Comparison of ENCODE assay signal across 12 mouse cellular contexts in genomic region chrX:15913795-15914500, GRCm38 (mm10).
DNase-seq lines count a peak whose midpoint lies in the region; ATAC-seq and TF ChIP-seq lines count a peak whose summit lies in the region.
"Had no signal": no experiment of that assay in that cellular context is flagged by ENCODE, and none has a peak within 500 bp of the region (broad histone marks: within the 10 kb centered on the region; RNA-seq: fewer than 3 reads in every experiment).

No protein-coding gene starts in this region.

- H3K9ac ChIP-seq in kidney, embryonic 14.5 days (ENCODE audit: low read depth, low read length), result no peak overlapping the region
- no peak overlapping the region for H3K9ac ChIP-seq in kidney, embryonic 16.5 days (replicated peaks; ENCODE audit: low read length)
- H3K9ac ChIP-seq in hindbrain, postnatal 0 days (replicated peaks; ENCODE audit: low read length), result no peak overlapping the region
- H3K9ac ChIP-seq: liver, embryonic 13.5 days had no signal

- H3K36me3 ChIP-seq in kidney, embryonic 14.5 days (ENCODE audit: control insufficient read depth, insufficient read depth, low read length), result no peaks in the 10 kb centered on the region
- H3K36me3 ChIP-seq in kidney, embryonic 16.5 days (ENCODE audit: insufficient read depth, low read length), result no peaks in the 10 kb centered on the region
- no peaks in the 10 kb centered on the region for H3K36me3 ChIP-seq in hindbrain, postnatal 0 days (ENCODE audit: insufficient read depth, low read length)
- H3K36me3 ChIP-seq: liver, embryonic 13.5 days had no signal

- no peaks in the 10 kb centered on the region for H3K9me3 ChIP-seq in kidney, embryonic 14.5 days (ENCODE audit: control insufficient read depth, low read length)
- no peaks in the 10 kb centered on the region for H3K9me3 ChIP-seq in kidney, embryonic 16.5 days (ENCODE audit: low read length)
- H3K9me3 ChIP-seq in hindbrain, postnatal 0 days (ENCODE audit: low read length), result no peaks in the 10 kb centered on the region
- H3K9me3 ChIP-seq: liver, embryonic 13.5 days had no signal

- ATAC-seq in kidney, embryonic 14.5 days (ENCODE audit: low FRiP score, low TSS enrichment), result peak; percentile 57; the same call in 1 of the 2 replicates
- no peak for ATAC-seq in kidney, embryonic 16.5 days (ENCODE audit: low FRiP score, low TSS enrichment)
- peak; percentile 75; the same call in 1 of the 2 replicates for ATAC-seq in hindbrain, postnatal 0 days

- no peaks in the 10 kb centered on the region for H3K4me1 ChIP-seq in kidney, embryonic 14.5 days (ENCODE audit: control insufficient read depth, insufficient read depth, low read length)
- no peaks in the 10 kb centered on the region for H3K4me1 ChIP-seq in kidney, embryonic 16.5 days (ENCODE audit: insufficient read depth, low read length)
- no peaks in the 10 kb centered on the region for H3K4me1 ChIP-seq in hindbrain, postnatal 0 days (ENCODE audit: insufficient read depth, low read length)
- H3K4me1 ChIP-seq: liver, embryonic 13.5 days had no signal

- H3K4me2 ChIP-seq in kidney, embryonic 14.5 days (replicated peaks; ENCODE audit: low read depth, low read length), result no peak overlapping the region
- no peak overlapping the region for H3K4me2 ChIP-seq in kidney, embryonic 16.5 days (replicated peaks; ENCODE audit: low read depth, low read length)
- no peak overlapping the region for H3K4me2 ChIP-seq in hindbrain, postnatal 0 days (ENCODE audit: low read depth, low read length)
- H3K4me2 ChIP-seq: liver, embryonic 13.5 days had no signal

- no peaks in the 10 kb centered on the region for H3K27me3 ChIP-seq in kidney, embryonic 14.5 days (ENCODE audit: control insufficient read depth, insufficient read depth, low read length)
- H3K27me3 ChIP-seq in kidney, embryonic 16.5 days (ENCODE audit: insufficient read depth, low read length), result no peaks in the 10 kb centered on the region
- H3K27me3 ChIP-seq in hindbrain, postnatal 0 days (ENCODE audit: insufficient read depth, low read length), result no peaks in the 10 kb centered on the region
- H3K27me3 ChIP-seq: liver, embryonic 13.5 days had no signal

- WGBS in kidney, embryonic 14.5 days, result 78% methylated on average over 1 of the region's 1 CpGs
- WGBS in kidney, embryonic 16.5 days, result 89% methylated on average over 1 of the region's 1 CpGs
- 54% methylated on average over 1 of the region's 1 CpGs for WGBS in hindbrain, postnatal 0 days

- intact Hi-C loops in left cerebral cortex, postnatal 4 days (cut with DNase I), result no loop called here

- no peak overlapping the region for H3K4me3 ChIP-seq in kidney, embryonic 14.5 days (ENCODE audit: low read length)
- no peak overlapping the region for H3K4me3 ChIP-seq in kidney, embryonic 16.5 days (ENCODE audit: low read length)
- no peak overlapping the region for H3K4me3 ChIP-seq in hindbrain, postnatal 0 days (ENCODE audit: low read length)
- H3K4me3 ChIP-seq: liver, embryonic 13.5 days had no signal

- no peak for TF ChIP-seq CTCF in hindbrain, postnatal 0 days (IDR thresholded peaks at IDR 0.05; ENCODE audit: low read depth)

- DNase-seq in brain, adult 2 months (ENCODE audit: low read depth, low spot score), result peak; percentile 34
- peak; percentile 0 for DNase-seq in embryo, embryonic 9.5 days (ENCODE audit: extremely low spot score)
- DNase-seq in hindbrain, postnatal 0 days (ENCODE audit: low spot score), result peak; percentile 37
- DNase-seq in spleen, postnatal 4 days (ENCODE audit: low spot score in 2 of 2), result no peak
- no peak for DNase-seq in left cerebral cortex, postnatal 4 days
- DNase-seq in right cerebral cortex, postnatal 25 days, result no peak
- DNase-seq: adrenal gland, postnatal 25 days; cerebellum, postnatal 25 days; heart, adult 18-20 months; liver, embryonic 13.5 days had no signal

- H3K27ac ChIP-seq in kidney, embryonic 14.5 days (ENCODE audit: low read depth, low read length), result no peak overlapping the region
- no peak overlapping the region for H3K27ac ChIP-seq in kidney, embryonic 16.5 days (ENCODE audit: low read length)
- H3K27ac ChIP-seq in hindbrain, postnatal 0 days, result no peak overlapping the region
- H3K27ac ChIP-seq: liver, embryonic 13.5 days had no signal

Comparison
In these comparisons a context has a peak if more than half of its experiments do, and no peak if none do; other contexts are left out.
1. DNase-seq: peak in brain, adult 2 months (single experiment), embryo, embryonic 9.5 days (single experiment) and hindbrain, postnatal 0 days (single experiment); none in spleen, postnatal 4 days (0 of 2), left cerebral cortex, postnatal 4 days (single experiment) and right cerebral cortex, postnatal 25 days (single experiment).